Mouse (Mus musculus): Measurements from ENCODE around the gene Dnaja2. TPM values are rescaled to one million over a fixed set of nuclear protein-coding genes. Genes with fewer than 3 reads are reported as not detected.

Dnaja2 gene
- polyA plus RNA-seq (2017; shearing (Covaris generic)) = 100 to 1,000 TPM; 155 to 203 (median 157) TPM

GRCm38 (mm10) chr8:85555181-85556145, at the start of gene Dnaja2:
Gene Dnaja2, minus strand, starts transcription at chr8:85555344.
- peak; percentile 70 for ATAC-seq

DNA sequence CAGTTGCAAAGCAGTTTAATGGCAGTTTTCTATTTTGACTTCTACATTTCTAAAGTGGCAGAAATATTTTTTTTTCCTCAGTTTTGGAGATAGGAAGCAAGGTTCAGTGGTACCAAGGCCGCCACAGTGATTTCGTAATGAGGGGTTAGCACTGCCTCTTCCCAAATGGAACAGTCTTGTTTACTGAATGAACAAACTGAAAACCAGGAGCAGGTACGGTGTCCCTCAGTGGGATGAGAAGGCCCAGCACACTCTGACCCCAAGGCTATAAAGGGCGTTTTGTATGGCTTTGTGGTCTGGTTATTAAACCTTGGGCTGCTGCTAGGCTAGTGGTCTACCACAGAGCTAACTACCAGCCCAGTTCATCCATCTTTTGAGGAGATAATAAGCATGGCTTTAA, 49.1 kb upstream of the Dnaja2 start:
- ATAC-seq = no peak

- ATAC-seq = no peak
These were observed 48.2 kb upstream of the Dnaja2 start for GRCm38 (mm10) chr8:85603203-85603895.

- ATAC-seq = no peak
These were observed 47.6 kb upstream of the Dnaja2 start for GRCm38 (mm10) chr8:85602737-85603136.

- ATAC-seq = no peak
These were observed 46.6 kb upstream of the Dnaja2 start for GRCm38 (mm10) chr8:85601741-85602140.

- no peak for ATAC-seq
These were observed 42.5 kb upstream of the Dnaja2 start for GRCm38 (mm10) chr8:85597413-85598191.

DNA sequence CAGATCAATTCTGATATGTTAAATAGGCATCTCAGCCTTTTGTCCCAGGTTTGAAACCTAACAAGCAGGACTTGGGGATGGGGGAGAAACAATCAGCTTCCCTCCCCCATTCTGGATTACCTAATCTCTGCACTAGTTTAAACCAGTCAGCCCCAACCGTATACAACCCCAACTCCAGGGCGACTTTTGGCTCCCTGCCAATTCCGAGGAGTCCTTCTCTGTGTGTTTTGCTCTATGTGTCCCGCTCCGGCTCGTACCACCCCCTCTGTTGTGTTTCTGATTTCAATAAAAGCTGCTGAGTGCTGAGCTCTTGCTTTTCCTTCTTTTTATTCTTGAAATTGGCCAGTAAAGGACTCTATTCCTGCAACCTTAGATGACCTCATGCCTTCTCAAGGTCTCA, 40.2 kb upstream of the Dnaja2 start:
- ATAC-seq = no peak

DNA sequence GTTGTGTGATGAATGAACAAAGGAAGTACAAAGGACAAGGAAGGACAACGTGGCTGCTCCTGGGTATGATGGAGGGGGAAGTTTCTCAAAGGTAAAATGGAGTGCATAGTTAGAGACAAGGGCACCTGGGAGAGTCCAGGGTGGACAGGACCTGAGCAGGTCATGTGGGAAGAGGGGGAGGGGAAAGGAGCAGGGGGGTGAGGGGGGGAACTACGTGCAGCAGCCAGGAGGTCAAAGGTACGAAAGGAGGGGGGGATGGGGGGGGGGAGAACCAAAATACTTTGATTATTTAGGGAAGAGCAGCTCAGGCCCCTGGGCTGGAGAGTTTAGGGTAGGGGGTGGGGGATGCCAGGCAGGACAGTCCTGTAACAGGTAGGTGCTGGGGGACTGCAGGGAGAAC, 39.8 kb upstream of the Dnaja2 start:
- ATAC-seq = no peak

DNA sequence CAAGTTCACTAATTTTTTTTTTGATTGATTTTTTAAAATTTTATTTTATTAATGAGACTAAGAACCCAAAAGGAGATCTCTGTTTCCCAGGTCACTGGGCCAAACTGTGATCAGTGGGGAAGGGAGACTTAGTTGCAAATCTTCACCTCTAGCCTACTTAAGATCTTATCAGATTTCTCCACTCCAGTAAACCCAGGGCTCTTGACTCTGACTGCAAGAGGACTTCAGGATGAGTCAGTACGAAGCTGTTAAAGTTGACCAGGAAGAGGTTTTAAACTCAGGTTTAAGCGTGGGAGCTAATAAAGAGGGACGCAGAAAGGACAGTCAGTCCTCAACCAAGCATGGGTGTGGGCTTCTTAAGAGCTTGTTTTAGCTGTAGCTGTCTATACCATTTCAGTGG, 38.2 kb upstream of the Dnaja2 start:
- no peak for ATAC-seq

DNA sequence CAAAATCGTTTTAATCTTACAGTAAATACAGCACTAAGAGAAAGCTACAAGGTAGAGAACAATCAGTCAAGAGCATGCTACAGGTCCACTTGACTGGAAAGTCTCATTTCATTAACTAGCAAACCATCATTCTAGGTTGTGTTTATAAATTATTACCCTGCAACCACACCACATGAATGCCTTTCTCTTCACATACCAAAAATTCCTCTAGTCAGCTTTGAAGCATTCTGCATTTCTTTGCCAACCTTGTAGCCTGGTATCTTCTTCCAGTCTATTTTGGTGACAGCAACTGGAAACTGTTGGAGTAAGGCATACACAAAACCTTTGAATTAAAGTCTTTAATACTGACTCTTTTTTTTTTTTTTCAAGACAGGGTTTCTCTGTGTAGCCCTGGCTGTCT, 36.4 kb upstream of the Dnaja2 start:
- no peak for ATAC-seq

DNA sequence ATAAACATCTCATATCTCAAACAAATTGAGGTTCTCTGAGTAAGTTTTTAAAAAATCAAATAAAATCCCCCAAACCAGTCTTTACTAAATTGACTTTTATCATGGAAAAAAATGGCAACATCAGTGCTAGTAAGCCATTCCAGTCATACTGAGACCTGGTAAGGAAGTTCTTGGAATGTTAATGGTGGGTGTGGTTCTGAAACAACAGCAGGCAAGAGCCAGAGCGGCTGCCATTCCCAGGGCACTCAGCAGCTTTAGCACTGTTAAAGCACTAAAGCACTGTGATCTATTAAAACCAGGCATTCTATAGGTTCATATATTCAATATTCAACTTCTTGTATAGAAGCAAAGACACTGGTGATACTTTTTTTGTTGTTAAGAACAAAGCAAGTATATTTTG, 35.1 kb upstream of the Dnaja2 start:
- ATAC-seq = no peak

GRCm38 (mm10) chr8:85588596-85588995, 33.5 kb upstream of the Dnaja2 start:
- no peak for ATAC-seq

- no peak for ATAC-seq
These were observed 22.5 kb upstream of the Dnaja2 start for GRCm38 (mm10) chr8:85577666-85578065.

GRCm38 (mm10) chr8:85573972-85574496, 18.9 kb upstream of the Dnaja2 start:
- ATAC-seq = no peak

DNA sequence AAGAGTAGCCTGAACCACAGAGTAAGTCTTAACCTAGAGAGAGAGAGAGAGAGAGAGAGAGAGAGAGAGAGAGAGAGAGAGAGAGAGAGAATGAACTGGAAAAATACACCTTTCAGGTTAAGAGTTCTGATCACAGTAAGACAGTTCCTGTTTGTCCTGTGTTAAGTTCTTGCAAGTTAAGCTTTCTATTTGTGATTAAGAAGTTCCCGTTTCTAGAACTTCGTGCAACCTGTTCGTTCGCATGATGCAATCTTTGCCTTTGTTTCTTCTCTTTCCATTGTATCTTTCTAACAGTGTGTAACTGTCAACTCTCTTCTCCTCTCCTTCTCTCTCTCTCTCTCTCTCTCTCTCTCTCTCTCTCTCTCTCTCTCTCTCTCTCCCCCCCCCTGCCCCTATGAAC, 15.3 kb upstream of the Dnaja2 start:
- ATAC-seq = no peak

- no peak for ATAC-seq
These were observed 12.7 kb upstream of the Dnaja2 start for GRCm38 (mm10) chr8:85567801-85568200.

DNA sequence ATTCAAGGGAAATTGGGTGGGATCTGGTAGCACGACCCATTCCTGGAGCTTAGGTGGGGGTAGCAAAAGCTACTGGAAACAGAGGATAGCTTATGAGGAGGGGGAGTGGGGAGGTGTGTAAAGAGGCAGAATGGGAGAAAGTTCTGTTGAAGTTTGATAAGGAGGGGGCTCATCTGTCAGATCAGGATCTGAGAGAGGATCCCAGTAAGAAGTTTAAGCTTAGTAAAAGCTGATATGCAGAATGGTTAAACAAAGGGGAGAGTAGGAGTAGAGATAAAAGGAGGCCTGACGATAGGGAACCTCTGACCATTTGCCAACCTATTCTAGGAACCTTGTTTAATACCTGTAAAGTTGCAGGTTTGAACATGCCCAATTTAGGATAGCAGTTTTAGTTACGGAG, 10.0 kb upstream of the Dnaja2 start:
- no peak for ATAC-seq

- ATAC-seq = no peak
These were observed 8.2 kb upstream of the Dnaja2 start for GRCm38 (mm10) chr8:85563336-85563735.

DNA sequence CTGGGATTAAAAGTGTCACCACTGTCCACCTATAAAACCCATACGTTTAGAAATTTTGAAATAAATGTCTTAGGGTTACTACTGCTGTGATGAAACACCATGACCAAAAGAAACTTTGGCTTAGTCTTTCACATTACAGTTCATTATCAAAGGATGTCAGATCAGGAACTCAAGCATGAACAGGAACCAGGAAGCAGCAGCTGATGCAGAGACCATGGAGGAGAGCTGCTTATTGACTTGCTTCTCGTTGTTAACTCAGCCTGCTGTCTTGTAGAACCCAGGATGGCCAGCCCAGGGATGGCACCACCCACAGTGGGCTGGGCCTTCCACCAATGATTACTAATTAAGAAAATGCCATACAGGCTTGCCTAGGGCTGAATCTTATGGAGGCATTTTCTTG, 4.8 kb upstream of the Dnaja2 start:
- no peak for ATAC-seq

DNA sequence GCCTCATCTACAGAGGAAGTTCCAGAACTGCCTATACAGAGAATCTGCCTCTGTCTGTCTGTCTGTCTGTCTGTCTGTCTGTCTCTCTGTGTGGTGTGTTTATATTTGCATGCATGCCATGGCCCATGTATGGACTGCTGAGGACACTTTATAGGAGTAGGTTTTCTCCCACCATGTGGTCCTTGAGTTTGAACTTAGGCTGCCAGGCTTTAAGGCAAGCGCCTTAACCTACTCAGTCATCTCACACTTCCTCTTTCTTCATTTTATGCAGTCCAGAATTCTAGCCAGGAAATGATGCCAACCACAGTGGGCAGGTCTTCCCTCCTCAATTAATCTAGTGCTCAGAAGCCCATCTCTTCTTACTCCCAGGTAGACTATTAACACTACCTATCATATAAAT, 4.1 kb upstream of the Dnaja2 start:
- no peak for ATAC-seq

DNA sequence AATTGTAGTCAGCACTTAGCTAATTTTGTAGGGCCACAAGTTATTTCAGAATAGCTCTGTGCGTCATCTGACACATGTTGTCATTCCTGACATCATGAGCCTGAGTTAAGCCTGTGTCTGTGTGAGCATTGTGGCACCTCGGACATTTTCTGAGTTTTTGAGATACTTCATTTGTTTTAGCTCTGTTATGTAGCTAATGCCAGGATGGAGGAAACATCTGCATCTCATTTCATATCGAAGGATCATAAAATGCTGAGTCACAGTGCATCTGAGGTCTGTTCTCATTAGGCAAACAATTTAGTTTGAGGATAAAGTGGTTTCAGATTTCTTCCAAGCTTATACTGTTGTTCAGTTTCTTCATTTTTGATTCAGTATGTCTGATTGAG, 2.5 kb upstream of the Dnaja2 start:
- ATAC-seq = no peak

DNA sequence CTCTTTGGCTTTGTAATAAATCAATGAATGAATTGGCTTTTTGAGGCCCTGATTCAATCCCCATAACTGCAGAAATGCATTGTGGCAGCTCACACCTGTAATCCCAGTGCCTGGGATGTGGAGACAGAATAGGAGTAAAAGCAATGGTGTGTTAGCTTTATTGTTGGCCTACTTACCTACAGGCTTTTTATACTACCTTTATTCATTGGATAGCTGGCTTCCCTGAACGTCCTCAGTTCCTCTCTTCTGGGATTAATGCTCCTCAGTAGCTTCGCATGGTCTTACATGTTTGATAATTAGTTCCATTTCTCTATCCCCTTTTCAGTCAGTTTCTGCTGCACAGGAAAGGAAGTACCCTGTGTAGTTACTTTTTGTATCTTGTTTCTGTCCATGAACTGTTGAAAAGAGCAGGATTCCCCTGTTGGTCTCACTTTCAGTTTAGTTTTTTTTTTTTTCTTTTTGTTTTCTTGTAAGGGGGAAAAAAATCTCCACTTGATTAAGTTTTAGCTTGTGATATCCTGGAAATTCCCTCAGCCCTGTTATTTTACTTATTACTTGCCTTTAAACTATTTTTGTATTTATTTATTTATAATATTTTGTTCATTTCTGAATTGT, 1.9 kb upstream of the Dnaja2 start:
- no peak for ATAC-seq
